Mouse (Mus musculus): ENCODE data around the gene Manba. TPM values are rescaled to one million over a fixed set of nuclear protein-coding genes. Genes with fewer than 3 reads are reported as not detected.

The Manba gene
- 6.7 and 7.2 TPM in 2 replicates for polyA plus RNA-seq (2012; rRNA removed)

DNA sequence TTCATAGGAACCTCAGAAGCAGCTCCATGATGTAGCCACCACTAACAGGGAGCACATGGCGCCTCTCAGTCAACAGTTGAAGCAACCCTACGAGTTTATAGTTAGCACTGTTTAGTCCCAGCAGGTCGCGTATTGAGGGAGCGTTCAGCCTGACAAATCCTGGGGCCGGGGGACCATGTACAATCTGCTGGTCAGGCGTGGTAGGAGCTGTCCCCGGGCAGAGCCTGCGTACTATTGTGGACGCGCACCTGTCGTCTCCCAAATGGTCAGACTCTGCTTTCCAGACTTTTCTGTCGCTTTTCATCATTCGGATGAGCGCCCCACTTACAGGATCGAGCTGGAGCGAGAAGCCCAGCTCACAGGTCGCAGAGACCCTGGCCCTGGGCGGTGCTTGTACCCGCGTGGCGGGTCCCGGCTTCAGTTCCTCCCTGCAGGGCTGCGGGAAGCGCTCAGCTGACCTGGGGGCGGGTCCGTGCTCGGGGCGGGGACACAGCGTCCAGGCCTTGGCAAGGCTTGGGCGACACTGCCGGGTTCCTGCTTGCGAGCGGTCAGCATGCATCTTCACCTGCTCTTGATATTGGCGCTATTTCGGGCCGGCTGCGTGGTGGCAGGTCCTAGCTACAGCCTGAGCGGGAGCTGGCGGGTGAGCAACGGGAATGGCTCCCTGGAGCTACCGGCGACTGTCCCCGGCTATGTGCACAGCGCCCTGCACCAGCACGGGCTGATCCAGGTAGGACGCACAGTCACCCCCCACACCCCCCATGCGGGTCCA, at the start of gene Manba:
Manba (plus strand) TSS at position 484 of the 772 bp plus-strand sequence.

DNA sequence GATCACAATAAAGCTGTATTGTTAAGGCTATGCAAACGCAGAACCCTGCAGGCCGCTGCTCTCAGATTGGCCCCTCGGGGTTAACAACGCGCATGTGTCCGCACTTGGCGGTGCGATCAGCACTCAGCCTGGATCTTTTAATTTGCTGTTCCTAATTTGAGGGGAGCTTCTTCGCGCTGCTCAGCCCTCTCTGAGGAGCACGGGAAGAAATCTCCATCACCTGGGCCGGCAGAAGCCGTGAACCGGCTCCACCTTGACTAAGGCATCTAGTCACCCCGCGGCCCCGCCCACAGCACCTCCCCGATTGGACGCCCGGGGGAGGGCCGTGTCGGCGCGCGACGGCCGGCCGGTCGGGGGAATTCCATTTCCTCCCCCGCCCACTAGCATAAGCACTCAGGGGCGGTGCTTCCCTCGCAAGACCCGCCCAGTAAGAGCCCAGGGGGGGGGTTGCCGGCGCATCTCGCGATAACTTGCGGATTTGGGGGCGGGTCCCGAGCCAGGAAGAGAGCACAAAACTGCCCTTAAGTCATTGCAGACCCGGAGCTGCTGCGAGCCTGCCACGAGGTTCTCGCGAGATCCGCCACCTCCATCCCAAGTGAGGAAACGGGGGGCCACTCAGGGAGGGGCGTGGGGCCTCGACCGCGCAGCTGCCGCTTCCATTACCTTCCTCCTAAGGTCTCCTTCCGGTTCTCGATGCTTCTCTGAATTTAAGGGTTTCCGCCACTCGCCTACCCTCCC, 47.5 kb upstream of the Manba start, which contains the start of gene Ube2d3:
Ube2d3 (plus strand) TSS at position 392 of the 738 bp plus-strand sequence.

Other genes starting within 250 kb of the Manba start
- 0.75 and 0.80 TPM in 2 replicates for gene Bdh2, start 204.4 kb upstream of the Manba start, polyA plus RNA-seq (2012; rRNA removed)
- gene Slc9b2, start 177.9 kb upstream of the Manba start, polyA plus RNA-seq (2012; rRNA removed), result 0.06 and 0.10 TPM in 2 replicates
- gene Slc9b1, start 137.6 kb upstream of the Manba start, polyA plus RNA-seq (2012; rRNA removed), result not detected in 2 replicates
- 34.9 and 36.9 TPM in 2 replicates for gene Cisd2, start 61.7 kb upstream of the Manba start, polyA plus RNA-seq (2012; rRNA removed)
- gene Ube2d3, start 47.5 kb upstream of the Manba start, polyA plus RNA-seq (2012; rRNA removed), result 233 TPM in 2 replicates
- 82.0 and 103 TPM in 2 replicates for gene Nfkb1, start 205.9 kb downstream of the Manba start, polyA plus RNA-seq (2012; rRNA removed)

Data from colon, adult 2 months (tissue).